Mouse (Mus musculus) midbrain, embryonic 14.5 days (tissue): ENCODE results near the gene Slc6a11. TPM values are rescaled to one million over a fixed set of nuclear protein-coding genes. Genes with fewer than 3 reads are reported as not detected.

ENCODE experiments used
- ATAC-seq: fragments of 200-750 bp; cut with Nextera tagmentation; 2 replicates; pipeline ENCODE4 v1.8.0; 2017; ENCODE audit warnings: moderate number of reproducible peaks, moderate library complexity; ENCODE audit not compliant: low FRiP score, low TSS enrichment
- DNase-seq: peaks from one replicate; pipeline ENCODE4 v3.0.0-alpha.2; 2015
- H3K27ac ChIP-seq: fragments of 300-500 bp; sonication (generic); replicated peaks from 2 replicates; pipeline ENCODE4 v1.5.1; 2014; ENCODE audit warnings: mild to moderate bottlenecking, low read depth, low read length, moderate library complexity
- H3K27me3 ChIP-seq: fragments of 300-500 bp; sonication (generic); 2 replicates; pipeline ENCODE4 v1.6.1; 2014; ENCODE audit warnings: low read length, control low read depth, mixed read lengths; ENCODE audit not compliant: control insufficient read depth, insufficient read depth
- H3K36me3 ChIP-seq: fragments of 300-500 bp; sonication (generic); 2 replicates; pipeline ENCODE4 v1.6.1; 2014; ENCODE audit warnings: low read length, control low read depth; ENCODE audit not compliant: control insufficient read depth, insufficient read depth
- H3K4me1 ChIP-seq: fragments of 300-500 bp; sonication (generic); 2 replicates; pipeline ENCODE4 v1.6.1; 2014; ENCODE audit warnings: mild to moderate bottlenecking, antibody characterized with exemption, low read length, control low read depth; ENCODE audit not compliant: control insufficient read depth, insufficient read depth
- H3K4me2 ChIP-seq: fragments of 300-500 bp; sonication (generic); 2 replicates; pipeline ENCODE4 v1.6.1; 2014; ENCODE audit warnings: mild to moderate bottlenecking, low read length, moderate library complexity
- H3K4me3 ChIP-seq: fragments of 300-500 bp; sonication (generic); replicated peaks from 2 replicates; pipeline ENCODE4 v1.5.1; 2014; ENCODE audit warnings: low read depth, low read length
- H3K9ac ChIP-seq: fragments of 300-500 bp; sonication (generic); replicated peaks from 2 replicates; pipeline ENCODE4 v1.6.1; 2014; ENCODE audit warnings: mild to moderate bottlenecking, low read length, moderate library complexity
- H3K9me3 ChIP-seq: fragments of 300-500 bp; sonication (generic); 2 replicates; pipeline ENCODE4 v1.6.1; 2016; ENCODE audit warnings: low read length, control low read depth, mixed read lengths; ENCODE audit not compliant: control insufficient read depth
- WGBS: fragments of 180-500 bp; shearing (Covaris S2); extraction: QIAGEN DNeasy Blood & Tissue Kit; methylation state at CpG from one replicate; pipeline ENCODE4 v1.1.7; 2014; 5-methylcytosine and 5-hydroxymethylcytosine counted together
- polyA plus RNA-seq: library from polyadenylated mRNA; unstranded; fragments of >200 nt; fragmentation: Nextera tagmentation; extraction: Ambion mirVana; gene quantifications from 2 replicates; pipeline ENCODE4 v1.2.1, GENCODE M21; 2014

The Slc6a11 gene
- 15.0 and 25.9 TPM in 2 replicates for polyA plus RNA-seq

DNA sequence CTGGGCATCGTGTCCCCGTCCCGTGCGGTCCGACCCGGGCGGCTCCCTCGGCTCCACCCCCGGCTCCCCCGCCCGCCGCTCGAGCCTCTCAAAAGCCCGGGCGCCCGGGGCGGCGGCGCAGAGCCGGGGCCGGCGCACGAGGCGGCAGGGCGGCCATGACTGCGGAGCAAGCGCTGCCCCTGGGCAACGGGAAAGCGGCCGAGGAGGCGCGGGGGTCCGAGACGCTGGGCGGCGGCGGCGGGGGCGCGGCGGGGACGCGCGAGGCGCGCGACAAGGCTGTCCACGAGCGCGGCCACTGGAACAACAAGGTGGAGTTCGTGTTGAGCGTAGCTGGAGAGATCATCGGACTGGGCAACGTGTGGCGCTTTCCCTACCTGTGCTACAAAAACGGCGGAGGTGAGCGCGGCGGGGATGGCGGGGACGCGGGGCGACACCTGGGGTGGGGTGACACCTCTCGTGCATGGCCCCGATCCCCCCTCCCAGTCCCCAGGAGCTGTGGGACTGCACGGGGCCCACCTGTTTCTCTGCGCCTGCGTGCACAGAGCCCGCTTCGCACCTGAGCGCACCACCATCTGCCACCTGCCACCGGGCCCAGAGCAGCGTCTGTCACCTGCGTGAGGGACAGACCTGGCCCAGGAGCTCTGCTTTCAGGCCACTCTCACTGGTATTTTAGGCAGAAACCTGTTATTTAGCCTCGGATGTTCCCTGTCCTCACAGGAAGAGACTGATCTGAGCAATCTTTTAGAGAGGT is at the start of gene Slc6a11:
Gene Slc6a11, plus strand, starts transcription at position 120 of the 751 bp plus-strand sequence.
- H3K27ac ChIP-seq: no peak within 1 kb of the TSS
- H3K36me3 ChIP-seq: no peaks in the 10 kb centered on the region

DNA sequence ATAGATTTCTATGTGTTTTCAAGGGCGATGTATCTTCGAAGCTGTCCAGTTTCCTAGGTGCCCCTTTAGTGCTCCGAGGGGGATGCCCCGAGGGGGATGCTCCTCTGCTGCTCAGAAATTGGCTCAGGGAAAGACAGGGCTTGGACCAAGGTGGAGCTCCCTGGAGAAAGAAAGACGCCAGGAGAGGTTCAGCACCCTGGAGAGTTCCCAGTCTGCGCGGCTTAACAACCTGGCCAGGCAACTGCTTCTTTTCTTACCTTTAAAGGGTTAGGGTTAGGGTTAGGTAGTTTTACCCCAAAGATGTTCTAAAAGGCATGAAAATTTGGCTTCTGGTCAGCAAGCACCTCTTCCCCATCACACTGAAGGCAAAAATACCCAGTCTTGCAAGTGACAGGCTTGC is 43.9 kb upstream of the Slc6a11 start:
- no peak overlapping the region for H3K4me2 ChIP-seq
- H3K27ac ChIP-seq: no peak overlapping the region
- H3K4me3 ChIP-seq: no peak overlapping the region
- WGBS: 25% methylated on average over 7 of the region's 7 CpGs
- H3K27me3 ChIP-seq: peaks cover 3% of the 10 kb centered on the region; the same call in 1 of the 2 replicates
- no peaks in the 10 kb centered on the region for H3K4me1 ChIP-seq
- H3K36me3 ChIP-seq: no peaks in the 10 kb centered on the region
- H3K9me3 ChIP-seq: no peaks in the 10 kb centered on the region
- DNase-seq (peak; percentile 42), ATAC-seq (no peak)
- no peak overlapping the region for H3K9ac ChIP-seq

More for the DNA sequence above, at the start of gene Slc6a11:
- peaks cover 42% of the 10 kb centered on the region for H3K27me3 ChIP-seq
- peak within 1 kb of the TSS; percentile 53 for H3K4me3 ChIP-seq
- no peak for ATAC-seq
- peaks cover 8% of the 10 kb centered on the region; the same call in 1 of the 2 replicates for H3K4me1 ChIP-seq
- peak within 1 kb of the TSS; percentile 69 for H3K9ac ChIP-seq
- H3K4me2 ChIP-seq: peak within 1 kb of the TSS; percentile 86
- no peaks in the 10 kb centered on the region for H3K9me3 ChIP-seq
- WGBS: 3% methylated on average over 76 of the region's 76 CpGs
- peak; percentile 73 for DNase-seq

DNA sequence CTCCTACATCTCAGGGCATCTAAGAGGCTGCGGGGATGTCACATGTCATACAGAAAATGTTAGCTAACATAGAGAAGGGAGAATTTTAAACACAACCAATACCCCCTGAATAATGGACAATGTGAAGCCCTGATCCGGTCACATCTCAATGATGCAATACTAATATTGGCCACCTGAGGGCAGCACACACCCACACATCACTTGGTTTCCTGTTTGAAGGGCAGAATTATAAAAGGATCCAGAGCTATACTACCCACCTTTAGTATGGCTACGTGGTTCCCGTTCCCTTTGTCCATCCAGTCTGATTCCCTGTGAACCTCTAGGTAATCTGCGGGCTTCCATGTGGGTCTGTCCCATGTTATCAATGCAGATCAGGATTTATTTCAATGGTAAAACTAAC is 41.4 kb upstream of the Slc6a11 start:
- Histone ChIP-seq H3K4me2 (no peak overlapping the region), H3K4me3 (no peak overlapping the region), H3K9ac (no peak overlapping the region), H3K27me3 (peaks cover 3% of the 10 kb centered on the region; the same call in 1 of the 2 replicates), H3K9me3 (no peaks in the 10 kb centered on the region), H3K27ac (no peak overlapping the region), H3K4me1 (peaks cover 4% of the 10 kb centered on the region), H3K36me3 (no peaks in the 10 kb centered on the region)
- 14% methylated on average over 5 of the region's 5 CpGs for WGBS
- ATAC-seq: peak; percentile 17; the same call in 1 of the 2 replicates
- DNase-seq: peak; percentile 91

DNA sequence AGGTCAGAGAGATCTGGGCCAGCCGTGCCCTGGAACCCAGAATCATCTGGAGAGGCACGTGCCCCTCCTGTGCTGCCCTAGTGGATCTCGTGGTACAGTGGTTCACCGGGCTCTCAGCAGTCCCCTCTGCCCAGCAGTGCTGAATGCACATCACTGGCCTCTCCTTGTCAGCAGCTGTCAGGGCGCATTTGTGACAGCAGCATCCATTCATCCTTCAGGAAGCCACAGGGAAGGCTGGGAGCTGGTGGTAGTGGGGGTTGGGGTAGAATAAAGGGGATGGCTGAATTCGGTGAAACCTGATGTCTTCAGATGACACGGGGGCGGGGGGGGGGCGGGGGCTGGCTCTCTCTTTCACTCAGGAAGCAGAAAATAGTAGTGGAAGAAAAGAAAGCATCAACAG is 38.8 kb upstream of the Slc6a11 start:
- Histone ChIP-seq H3K9me3 (no peaks in the 10 kb centered on the region), H3K4me1 (peaks cover 4% of the 10 kb centered on the region), H3K4me3 (no peak overlapping the region), H3K9ac (no peak overlapping the region), H3K27ac (no peak overlapping the region), H3K36me3 (no peaks in the 10 kb centered on the region), H3K27me3 (peaks cover 3% of the 10 kb centered on the region), H3K4me2 (no peak overlapping the region)
- ATAC-seq (no peak), DNase-seq (no peak)
- WGBS: 19% methylated on average over 9 of the region's 9 CpGs

DNA sequence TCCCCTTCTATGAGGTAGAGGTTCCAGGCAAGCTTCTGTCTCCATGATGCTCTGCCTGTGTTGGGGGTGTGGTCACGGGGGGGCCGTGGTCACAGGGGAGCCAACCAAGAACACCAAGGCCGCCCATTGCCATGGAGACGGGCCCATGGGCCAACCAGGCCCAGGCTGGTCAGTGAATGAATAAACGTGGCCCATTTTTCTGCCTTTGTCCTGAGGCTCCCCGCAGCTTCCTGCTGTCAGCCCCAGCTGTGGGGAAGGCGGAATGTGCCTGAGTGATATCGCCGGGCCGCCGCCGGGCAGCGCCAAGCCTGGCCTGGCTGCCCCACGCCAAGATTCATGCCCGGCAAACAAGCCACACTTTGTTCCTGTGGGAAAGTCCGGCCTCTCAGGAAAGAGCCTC is 36.8 kb upstream of the Slc6a11 start:
- DNase-seq (peak; percentile 55), ATAC-seq (no peak)
- peaks cover under 1% of the 10 kb centered on the region for H3K27me3 ChIP-seq
- H3K9me3 ChIP-seq: no peaks in the 10 kb centered on the region
- WGBS: 42% methylated on average over 16 of the region's 16 CpGs
- H3K9ac ChIP-seq: no peak overlapping the region
- H3K36me3 ChIP-seq: no peaks in the 10 kb centered on the region
- peaks cover 4% of the 10 kb centered on the region for H3K4me1 ChIP-seq
- H3K27ac ChIP-seq: 0 out of 2 replicates have a peak overlapping the region, but pooled peaks have one; percentile 9
- no peak overlapping the region for H3K4me2 ChIP-seq
- H3K4me3 ChIP-seq: no peak overlapping the region

DNA sequence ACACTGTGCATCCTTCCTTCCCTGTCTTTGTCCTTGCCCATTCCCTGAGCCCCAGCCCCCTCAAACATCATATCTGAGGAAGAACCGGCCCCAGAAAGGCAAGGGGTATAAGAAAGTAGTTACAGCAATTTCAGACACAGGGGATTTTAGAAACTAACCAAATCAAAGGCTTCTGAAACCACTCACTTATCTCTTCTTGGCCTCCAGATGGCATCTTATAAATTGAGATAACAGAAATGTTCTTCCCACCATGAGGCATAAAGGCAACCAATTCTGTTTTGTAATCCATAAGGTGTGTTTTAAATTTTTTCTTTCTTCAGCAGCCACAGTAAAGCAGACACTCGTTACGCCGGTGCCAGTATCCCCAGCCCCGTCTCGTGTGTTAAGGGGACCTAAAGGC is 34.5 kb upstream of the Slc6a11 start:
- WGBS: 85% methylated on average over 6 of the region's 6 CpGs
- Histone ChIP-seq H3K4me3 (no peak overlapping the region), H3K9me3 (no peaks in the 10 kb centered on the region), H3K36me3 (no peaks in the 10 kb centered on the region), H3K4me1 (peaks cover 4% of the 10 kb centered on the region), H3K9ac (no peak overlapping the region), H3K27me3 (no peaks in the 10 kb centered on the region; the same call in 1 of the 2 replicates), H3K4me2 (no peak overlapping the region), H3K27ac (no peak overlapping the region)
- DNase-seq (no peak), ATAC-seq (no peak)

DNA sequence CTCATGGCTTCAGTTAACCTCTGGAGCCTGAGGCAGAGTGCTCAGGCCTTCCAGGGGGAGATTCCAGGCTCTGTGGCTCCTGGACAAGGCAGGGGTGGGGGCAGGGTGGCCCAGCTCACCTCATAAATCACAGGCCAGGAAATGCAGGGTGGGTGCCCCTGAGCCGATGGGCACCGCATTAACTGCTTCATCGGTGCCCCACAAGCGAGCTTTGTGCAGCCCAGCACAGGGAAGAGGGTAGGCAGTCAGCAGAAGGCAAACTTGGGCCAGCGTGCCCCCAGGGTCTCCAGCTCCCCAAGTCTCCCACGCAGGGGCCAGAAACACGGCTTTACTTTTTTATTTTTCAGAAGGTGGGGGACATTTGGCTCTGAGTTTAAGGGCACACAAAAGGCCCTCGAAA is 29.1 kb upstream of the Slc6a11 start:
- Histone ChIP-seq H3K4me1 (no peaks in the 10 kb centered on the region), H3K4me2 (no peak overlapping the region), H3K4me3 (no peak overlapping the region), H3K27ac (no peak overlapping the region), H3K36me3 (no peaks in the 10 kb centered on the region), H3K27me3 (no peaks in the 10 kb centered on the region), H3K9me3 (no peaks in the 10 kb centered on the region), H3K9ac (no peak overlapping the region)
- DNase-seq (no peak), ATAC-seq (no peak)
- WGBS: 84% methylated on average over 8 of the region's 8 CpGs

DNA sequence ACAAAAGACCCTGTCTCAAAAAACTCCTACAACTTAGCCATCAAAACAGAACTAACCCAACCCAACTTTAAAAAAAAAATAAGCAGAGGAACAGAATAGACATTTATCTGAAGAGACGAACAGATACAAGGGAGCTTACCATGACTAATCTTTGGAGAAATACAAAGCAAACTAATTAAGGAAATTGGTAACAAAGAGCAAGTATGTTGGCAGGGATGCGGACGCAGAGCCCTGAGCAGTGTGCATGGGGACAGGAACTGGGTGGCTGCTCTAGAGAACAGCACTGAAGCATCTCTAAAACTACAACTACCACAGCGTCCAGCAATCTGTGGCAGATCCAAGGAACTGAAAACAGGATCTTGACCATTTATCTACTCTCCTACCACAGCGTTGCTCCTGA is 11.5 kb upstream of the Slc6a11 start:
- 62% methylated on average over 5 of the region's 5 CpGs for WGBS
- no peaks in the 10 kb centered on the region for H3K9me3 ChIP-seq
- ATAC-seq (no peak), DNase-seq (no peak)
- no peak overlapping the region for H3K9ac ChIP-seq
- H3K4me3 ChIP-seq: no peak overlapping the region
- no peaks in the 10 kb centered on the region for H3K4me1 ChIP-seq
- no peaks in the 10 kb centered on the region for H3K27me3 ChIP-seq
- H3K4me2 ChIP-seq: no peak overlapping the region
- no peak overlapping the region for H3K27ac ChIP-seq
- H3K36me3 ChIP-seq: no peaks in the 10 kb centered on the region

DNA sequence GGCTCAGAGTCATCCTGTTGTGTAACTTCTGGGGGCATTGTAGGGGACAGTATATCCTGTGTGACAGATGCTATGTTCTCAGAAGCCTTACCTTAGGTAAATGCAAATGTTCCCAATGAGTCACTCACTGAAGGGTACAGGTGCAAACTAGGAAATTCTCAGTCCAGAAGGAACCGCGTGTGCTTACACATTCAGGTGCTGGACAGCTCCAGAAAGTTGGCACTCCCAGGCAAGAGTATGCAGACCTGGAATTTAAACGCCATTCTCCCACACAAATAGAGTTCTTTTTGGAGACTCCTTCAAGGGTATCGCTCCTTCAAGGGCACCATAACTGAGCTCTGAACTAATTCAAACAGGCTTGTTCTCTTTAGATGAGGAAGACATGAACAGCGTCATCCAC is 5.5 kb upstream of the Slc6a11 start:
- Histone ChIP-seq H3K27me3 (peaks cover 13% of the 10 kb centered on the region), H3K4me3 (no peak overlapping the region), H3K36me3 (no peaks in the 10 kb centered on the region), H3K27ac (no peak overlapping the region), H3K4me2 (no peak overlapping the region), H3K4me1 (no peaks in the 10 kb centered on the region), H3K9ac (no peak overlapping the region), H3K9me3 (no peaks in the 10 kb centered on the region)
- ATAC-seq (no peak), DNase-seq (no peak)
- 69% methylated on average over 5 of the region's 5 CpGs for WGBS
